Mouse (Mus musculus): Measurements from ENCODE around the gene Ctdsp1. TPM values are rescaled to one million over a fixed set of nuclear protein-coding genes. Genes with fewer than 3 reads are reported as not detected.
"Not testable (repeated sequence)": the region's sequence is repeated elsewhere in the genome, so short reads cannot be mapped to it uniquely, and the experiment has no call there.

Ctdsp1 gene
- polyA plus RNA-seq, 1 experiment from 2014 or later: 21.4 TPM

DNA sequence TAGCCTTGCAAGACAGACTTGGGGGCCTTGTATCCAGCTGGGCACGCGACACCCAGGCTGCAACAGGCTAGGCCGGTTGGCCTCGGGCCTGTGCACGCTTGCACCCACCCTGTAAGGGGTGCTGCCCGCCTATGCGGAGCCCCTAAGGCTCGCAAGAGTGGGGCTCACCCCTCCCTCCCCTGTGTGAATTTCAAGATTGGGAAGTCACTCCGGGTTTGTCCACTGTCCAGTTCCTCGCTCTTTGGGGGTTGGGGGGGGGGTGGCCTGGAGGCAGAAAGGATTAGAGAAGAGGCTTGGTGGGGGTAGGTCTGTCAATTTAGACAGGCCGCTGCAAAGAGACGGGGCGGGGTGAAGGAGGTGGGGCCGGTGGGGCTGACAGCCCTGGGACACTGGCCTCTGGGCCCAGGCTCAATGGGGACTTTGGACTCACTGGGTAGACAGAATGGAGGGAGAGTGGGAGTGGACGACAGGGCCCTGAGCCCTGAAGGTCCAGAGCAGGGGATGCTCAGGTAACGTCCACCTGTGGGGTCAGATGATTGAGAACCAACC lies 1.2 kb downstream of the Ctdsp1 start:
- H3K4me3 ChIP-seq: peak overlapping the region; percentile 61
- H3K36me3 ChIP-seq: 0 out of 2 replicates have a peak, but pooled peaks cover 5% of the 10 kb centered on the region
- H3K9me3 ChIP-seq: no peaks in the 10 kb centered on the region
- peak overlapping the region; percentile 81 for H3K4me2 ChIP-seq (replicated peaks)
- no peaks in the 10 kb centered on the region for H3K27me3 ChIP-seq
- H3K4me1 ChIP-seq: peaks cover 43% of the 10 kb centered on the region
- 3% methylated on average over 16 of the region's 16 CpGs for WGBS
- peak overlapping the region; percentile 65; the same call in 1 of the 2 replicates for H3K27ac ChIP-seq (replicated peaks)
- peak overlapping the region; percentile 56 for H3K9ac ChIP-seq (replicated peaks)
- ATAC-seq (replicated peaks): 0 out of 2 replicates have a peak, but pooled peaks have one; percentile 5

DNA sequence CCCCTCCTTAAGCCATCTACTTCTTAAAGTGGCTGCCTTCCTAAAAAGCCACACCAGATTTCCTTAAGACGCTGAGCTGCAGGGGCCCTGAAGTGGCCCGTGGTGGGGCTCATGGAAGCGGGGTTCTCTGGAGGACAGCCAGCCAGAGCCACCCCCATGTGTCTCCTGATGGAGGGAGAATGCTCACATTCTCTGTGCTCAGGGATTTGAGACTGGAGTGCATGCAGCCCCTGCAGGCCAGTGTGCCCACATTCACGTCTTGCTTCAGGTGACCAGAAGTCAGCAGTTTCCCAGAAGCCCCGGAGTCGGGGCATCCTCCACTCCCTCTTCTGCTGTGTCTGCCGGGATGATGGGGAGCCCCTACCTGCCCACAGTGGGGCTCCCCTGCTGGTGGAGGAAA lies 1.7 kb downstream of the Ctdsp1 start:
- H3K4me3 ChIP-seq: peak overlapping the region; percentile 61
- H3K36me3 ChIP-seq: 0 out of 2 replicates have a peak, but pooled peaks cover 5% of the 10 kb centered on the region
- peak overlapping the region; percentile 81 for H3K4me2 ChIP-seq (replicated peaks)
- H3K9ac ChIP-seq (replicated peaks): peak overlapping the region; percentile 56; the same call in 1 of the 2 replicates
- H3K27me3 ChIP-seq: no peaks in the 10 kb centered on the region
- WGBS: 24% methylated on average over 7 of the region's 7 CpGs
- H3K9me3 ChIP-seq: no peaks in the 10 kb centered on the region
- H3K27ac ChIP-seq (replicated peaks): no peak overlapping the region
- H3K4me1 ChIP-seq: peaks cover 47% of the 10 kb centered on the region
- ATAC-seq (replicated peaks): no peak

DNA sequence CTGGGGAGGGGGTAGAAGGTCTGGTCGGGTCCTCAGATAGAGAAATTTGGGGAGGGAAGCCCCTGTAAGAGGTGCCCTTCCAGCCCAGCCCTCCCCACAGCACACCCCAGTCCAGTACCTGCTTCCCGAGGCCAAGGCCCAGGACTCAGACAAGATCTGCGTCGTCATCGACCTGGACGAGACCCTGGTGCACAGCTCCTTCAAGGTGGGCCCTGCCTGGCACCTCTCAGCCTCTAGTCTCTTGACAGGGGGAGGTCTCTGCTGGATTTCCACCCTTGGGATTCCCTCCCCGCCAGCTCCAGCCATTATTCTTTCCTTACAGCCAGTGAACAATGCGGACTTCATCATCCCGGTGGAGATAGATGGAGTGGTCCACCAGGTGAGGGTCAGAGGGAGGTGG lies 2.4 kb downstream of the Ctdsp1 start:
- no peak overlapping the region for H3K4me3 ChIP-seq
- 0 out of 2 replicates have a peak, but pooled peaks cover 5% of the 10 kb centered on the region for H3K36me3 ChIP-seq
- no peaks in the 10 kb centered on the region for H3K9me3 ChIP-seq
- no peak overlapping the region for H3K9ac ChIP-seq (replicated peaks)
- no peak for ATAC-seq (replicated peaks)
- WGBS: 85% methylated on average over 9 of the region's 9 CpGs
- H3K27ac ChIP-seq (replicated peaks): no peak overlapping the region
- peak overlapping the region; percentile 81; the same call in 1 of the 2 replicates for H3K4me2 ChIP-seq (replicated peaks)
- no peaks in the 10 kb centered on the region for H3K27me3 ChIP-seq
- peaks cover 49% of the 10 kb centered on the region for H3K4me1 ChIP-seq

DNA sequence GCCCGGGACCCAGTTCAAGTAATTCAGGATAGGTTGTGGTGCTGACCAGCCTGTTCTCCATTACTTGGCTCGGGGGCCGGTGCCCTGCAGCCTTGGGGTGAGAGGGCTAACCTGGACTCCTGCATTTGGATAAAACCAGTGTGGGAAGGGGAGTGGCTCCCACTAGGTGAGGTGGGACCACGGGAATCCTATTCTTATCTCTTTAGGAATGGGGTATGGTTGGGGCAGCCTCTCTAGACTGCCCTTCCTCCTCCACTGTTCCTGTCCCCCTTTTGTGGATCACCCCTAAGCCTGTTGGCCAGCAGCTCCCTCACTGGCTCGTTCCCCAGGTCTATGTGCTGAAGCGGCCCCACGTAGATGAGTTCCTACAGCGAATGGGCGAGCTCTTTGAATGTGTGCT lies 3.0 kb downstream of the Ctdsp1 start:
- Histone ChIP-seq H3K4me2 (replicated peaks) (no peak overlapping the region), H3K4me3 (no peak overlapping the region), H3K4me1 (peaks cover 49% of the 10 kb centered on the region), H3K36me3 (0 out of 2 replicates have a peak, but pooled peaks cover 5% of the 10 kb centered on the region), H3K9me3 (no peaks in the 10 kb centered on the region), H3K27ac (replicated peaks) (no peak overlapping the region), H3K9ac (replicated peaks) (no peak overlapping the region), H3K27me3 (no peaks in the 10 kb centered on the region)
- ATAC-seq (replicated peaks): no peak
- 94% methylated on average over 9 of the region's 9 CpGs for WGBS

DNA sequence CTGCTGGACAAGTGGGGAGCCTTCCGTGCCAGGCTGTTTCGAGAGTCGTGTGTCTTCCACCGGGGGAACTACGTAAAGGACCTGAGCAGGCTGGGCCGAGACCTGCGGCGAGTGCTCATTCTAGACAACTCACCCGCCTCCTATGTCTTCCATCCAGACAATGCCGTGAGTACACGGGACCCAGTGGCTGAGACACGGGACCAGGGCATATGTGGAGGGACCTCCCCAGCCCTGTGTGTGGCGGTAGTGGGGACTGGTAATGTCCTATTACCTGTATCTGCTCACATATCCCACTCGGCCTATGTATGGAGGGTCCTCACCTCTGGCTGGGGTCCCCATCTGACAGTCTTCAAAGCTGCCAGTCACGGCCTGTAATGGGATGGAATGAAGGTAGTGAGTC lies 3.5 kb downstream of the Ctdsp1 start:
- WGBS: 92% methylated on average over 15 of the region's 15 CpGs
- no peak for ATAC-seq (replicated peaks)
- H3K9me3 ChIP-seq: no peaks in the 10 kb centered on the region

GRCm38 (mm10) chr1:74395290-74395689 lies 4.0 kb downstream of the Ctdsp1 start:
- peaks cover 42% of the 10 kb centered on the region for H3K4me1 ChIP-seq
- no peak overlapping the region for H3K9ac ChIP-seq (replicated peaks)
- H3K27ac ChIP-seq (replicated peaks): no peak overlapping the region
- H3K4me2 ChIP-seq (replicated peaks): no peak overlapping the region
- 0 out of 2 replicates have a peak, but pooled peaks cover 5% of the 10 kb centered on the region for H3K36me3 ChIP-seq
- H3K27me3 ChIP-seq: no peaks in the 10 kb centered on the region
- H3K4me3 ChIP-seq: no peak overlapping the region
- WGBS: 85% methylated on average over 13 of the region's 13 CpGs
- ATAC-seq (replicated peaks): no peak
- no peaks in the 10 kb centered on the region for H3K9me3 ChIP-seq

More for the DNA sequence above, 3.5 kb downstream of the Ctdsp1 start:
- Histone ChIP-seq H3K4me1 (peaks cover 46% of the 10 kb centered on the region), H3K27me3 (no peaks in the 10 kb centered on the region), H3K9ac (replicated peaks) (no peak overlapping the region), H3K27ac (replicated peaks) (no peak overlapping the region), H3K4me3 (no peak overlapping the region), H3K4me2 (replicated peaks) (no peak overlapping the region), H3K36me3 (0 out of 2 replicates have a peak, but pooled peaks cover 5% of the 10 kb centered on the region)

GRCm38 (mm10) chr1:74396456-74397222 lies 5.3 kb downstream of the Ctdsp1 start:
- peak overlapping the region; percentile 93 for H3K4me2 ChIP-seq (replicated peaks)
- H3K27ac ChIP-seq (replicated peaks): peak overlapping the region; percentile 23; the same call in 1 of the 2 replicates
- 6% methylated on average over 12 of the region's 12 CpGs for WGBS
- H3K36me3 ChIP-seq; H3K27me3 ChIP-seq; H3K9me3 ChIP-seq; ATAC-seq (replicated peaks): not testable (repeated sequence)
- H3K4me3 ChIP-seq: peak overlapping the region; percentile 59
- peak overlapping the region; percentile 51; the same call in 1 of the 2 replicates for H3K9ac ChIP-seq (replicated peaks)
- peaks cover 30% of the 10 kb centered on the region for H3K4me1 ChIP-seq

GRCm38 (mm10) chr1:74397268-74397918 lies 6.1 kb downstream of the Ctdsp1 start:
- 0 out of 2 replicates have a peak, but pooled peaks cover 5% of the 10 kb centered on the region for H3K36me3 ChIP-seq
- no peaks in the 10 kb centered on the region for H3K9me3 ChIP-seq
- H3K27me3 ChIP-seq: no peaks in the 10 kb centered on the region
- H3K4me2 ChIP-seq (replicated peaks): peak overlapping the region; percentile 93
- peak overlapping the region; percentile 63 for H3K27ac ChIP-seq (replicated peaks)
- peak overlapping the region; percentile 51 for H3K9ac ChIP-seq (replicated peaks)
- ATAC-seq (replicated peaks): peak; percentile 84
- H3K4me3 ChIP-seq: peak overlapping the region; percentile 59
- under 1% methylated on average over 41 of the region's 41 CpGs for WGBS
- H3K4me1 ChIP-seq: peaks cover 26% of the 10 kb centered on the region

- Histone ChIP-seq H3K27ac (replicated peaks) (peak overlapping the region; percentile 63), H3K4me3 (peak overlapping the region; percentile 59), H3K4me2 (replicated peaks) (peak overlapping the region; percentile 93), H3K4me1 (peaks cover 20% of the 10 kb centered on the region), H3K9ac (replicated peaks) (peak overlapping the region; percentile 51), H3K36me3 (0 out of 2 replicates have a peak, but pooled peaks cover 5% of the 10 kb centered on the region), H3K27me3 (no peaks in the 10 kb centered on the region), H3K9me3 (no peaks in the 10 kb centered on the region)
- ATAC-seq (replicated peaks): peak; percentile 31
- 2% methylated on average over 11 of the region's 11 CpGs for WGBS
Measured at GRCm38 (mm10) chr1:74397919-74398451, 6.7 kb downstream of the Ctdsp1 start.

DNA sequence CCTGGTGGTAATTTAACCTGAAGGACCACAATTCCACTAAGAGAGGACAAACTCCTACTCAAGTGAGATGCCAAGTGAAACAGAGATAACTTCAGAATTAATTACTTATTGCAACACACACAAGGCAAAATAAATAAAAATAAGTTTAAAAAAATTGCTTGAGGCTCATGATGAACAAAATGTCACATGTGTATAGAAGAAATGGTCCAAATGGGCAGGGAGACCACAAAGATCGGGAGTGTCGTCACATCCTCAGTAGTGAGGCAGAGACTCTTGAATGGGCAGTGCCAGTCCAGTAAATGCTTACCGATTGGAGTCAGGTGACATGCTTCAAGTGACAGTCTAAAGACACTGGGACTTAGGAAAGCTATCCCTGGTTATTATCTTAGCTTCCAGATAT lies 9.2 kb downstream of the Ctdsp1 start:
- H3K27me3 ChIP-seq: no peaks in the 10 kb centered on the region
- no peak overlapping the region for H3K27ac ChIP-seq (replicated peaks)
- no peak overlapping the region for H3K4me2 ChIP-seq (replicated peaks)
- 74% methylated on average over 3 of the region's 3 CpGs for WGBS
- no peaks in the 10 kb centered on the region for H3K9me3 ChIP-seq
- H3K9ac ChIP-seq (replicated peaks): no peak overlapping the region
- H3K4me1 ChIP-seq: peaks cover 14% of the 10 kb centered on the region
- no peak for ATAC-seq (replicated peaks)
- no peak overlapping the region for H3K4me3 ChIP-seq
- no peaks in the 10 kb centered on the region for H3K36me3 ChIP-seq

GRCm38 (mm10) chr1:74401015-74401702 lies 9.8 kb downstream of the Ctdsp1 start:
- no peak overlapping the region for H3K9ac ChIP-seq (replicated peaks)
- H3K4me1 ChIP-seq: peaks cover 14% of the 10 kb centered on the region
- no peak overlapping the region for H3K4me2 ChIP-seq (replicated peaks)
- no peaks in the 10 kb centered on the region for H3K9me3 ChIP-seq
- H3K27me3 ChIP-seq: no peaks in the 10 kb centered on the region
- H3K4me3 ChIP-seq: no peak overlapping the region
- WGBS: 63% methylated on average over 16 of the region's 16 CpGs
- H3K27ac ChIP-seq (replicated peaks): no peak overlapping the region
- no peak for ATAC-seq (replicated peaks)
- no peaks in the 10 kb centered on the region for H3K36me3 ChIP-seq

Measured in forebrain, embryonic 15.5 days (tissue).